Mouse (Mus musculus) spleen, adult 18-20 months (tissue): Measurements from ENCODE around the gene Rnaseh1.

Experiments
- DNase-seq, 2 experiments: peaks; one replicate each; pipeline ENCODE4 v3.0.0; 2022; ENCODE audit warnings: mixed read lengths in 2 of 2

Gene Rnaseh1

DNA sequence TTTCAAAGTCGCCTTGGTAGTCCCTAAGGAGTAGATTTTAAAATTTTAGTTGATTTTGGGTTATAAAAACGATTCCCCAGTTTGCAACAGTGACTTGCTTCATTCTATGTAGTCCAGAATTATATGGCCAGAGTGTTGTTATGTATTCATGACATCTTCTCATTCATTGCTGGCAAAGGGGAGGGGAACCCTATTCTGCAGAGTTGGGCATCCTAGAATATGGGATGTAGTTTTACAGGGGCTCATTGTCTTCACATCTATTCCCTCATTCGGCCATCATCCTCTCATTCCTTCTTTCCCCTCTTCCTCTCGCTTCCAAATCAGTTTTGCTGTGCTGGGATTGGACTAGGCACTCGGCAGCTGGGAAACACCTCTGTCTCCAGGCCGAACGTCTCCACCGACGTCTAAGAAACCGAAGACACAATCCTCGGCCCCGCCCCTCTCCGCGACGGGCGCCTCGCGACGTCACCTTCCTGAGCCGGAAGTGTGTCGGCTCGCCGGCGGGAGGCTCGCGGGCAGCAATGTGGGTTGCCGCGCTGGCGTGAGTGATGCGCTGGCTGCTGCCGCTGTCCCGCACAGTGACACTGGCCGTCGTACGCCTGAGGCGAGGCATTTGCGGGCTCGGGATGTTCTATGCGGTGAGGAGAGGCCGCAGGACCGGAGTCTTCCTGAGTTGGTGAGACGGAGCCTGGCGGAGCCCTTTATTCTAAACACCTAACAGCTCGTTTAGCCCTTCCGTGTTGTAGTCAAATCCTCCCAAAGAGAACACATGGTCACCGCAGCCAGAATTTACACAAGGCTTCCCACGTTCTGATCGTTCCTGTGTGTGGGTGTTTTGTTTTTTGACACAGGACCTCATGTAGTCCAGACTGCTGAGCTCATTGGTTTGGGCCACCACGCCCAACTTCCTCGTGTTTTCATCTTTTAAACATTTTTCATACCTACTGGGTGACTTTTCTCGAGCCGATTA lies at the start of gene Rnaseh1:
Rnaseh1 (plus strand) TSS at position 462 of the 970 bp plus-strand sequence.
- peak; percentile 78 to 91 for DNase-seq

DNA sequence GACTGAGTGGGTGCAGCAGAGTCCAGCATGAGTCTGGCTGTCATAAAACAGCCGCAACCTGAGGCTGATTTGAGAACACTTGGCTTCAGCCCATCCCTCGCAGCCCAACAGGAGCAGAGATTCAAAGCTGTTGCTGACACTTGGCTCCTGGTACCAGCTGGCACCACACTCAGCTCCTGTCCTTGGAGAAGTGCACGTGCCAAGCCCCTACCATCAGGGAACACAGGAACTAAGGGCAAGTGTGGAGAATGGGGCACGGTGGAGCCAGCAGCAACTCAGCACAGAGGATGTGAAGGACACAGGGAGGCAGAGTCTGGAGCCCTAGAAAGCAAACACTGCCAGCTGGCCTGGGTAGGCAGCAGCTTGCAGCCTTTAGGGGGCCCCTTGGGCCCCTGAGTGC lies 47.1 kb upstream of the Rnaseh1 start:
- no peak for DNase-seq

DNA sequence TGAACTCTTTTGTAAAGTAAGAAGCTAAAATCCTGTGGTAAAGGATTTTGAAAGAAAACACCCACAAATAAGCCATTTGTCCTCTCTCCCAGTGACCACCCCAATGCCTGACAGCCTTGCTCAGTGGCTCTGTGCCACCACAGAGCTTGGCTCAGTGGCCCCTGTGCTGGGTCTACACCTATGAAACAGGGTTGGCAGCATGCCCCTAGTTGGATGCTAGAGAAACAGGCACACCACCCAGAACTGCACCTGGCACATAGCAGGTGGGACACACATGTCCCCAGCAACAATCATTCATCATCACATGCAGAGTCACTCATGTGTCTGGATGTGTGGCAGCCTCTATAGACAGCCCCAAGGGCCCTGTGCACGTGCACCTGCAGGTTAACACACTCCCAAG lies 45.9 kb upstream of the Rnaseh1 start:
- no peak for DNase-seq

DNA sequence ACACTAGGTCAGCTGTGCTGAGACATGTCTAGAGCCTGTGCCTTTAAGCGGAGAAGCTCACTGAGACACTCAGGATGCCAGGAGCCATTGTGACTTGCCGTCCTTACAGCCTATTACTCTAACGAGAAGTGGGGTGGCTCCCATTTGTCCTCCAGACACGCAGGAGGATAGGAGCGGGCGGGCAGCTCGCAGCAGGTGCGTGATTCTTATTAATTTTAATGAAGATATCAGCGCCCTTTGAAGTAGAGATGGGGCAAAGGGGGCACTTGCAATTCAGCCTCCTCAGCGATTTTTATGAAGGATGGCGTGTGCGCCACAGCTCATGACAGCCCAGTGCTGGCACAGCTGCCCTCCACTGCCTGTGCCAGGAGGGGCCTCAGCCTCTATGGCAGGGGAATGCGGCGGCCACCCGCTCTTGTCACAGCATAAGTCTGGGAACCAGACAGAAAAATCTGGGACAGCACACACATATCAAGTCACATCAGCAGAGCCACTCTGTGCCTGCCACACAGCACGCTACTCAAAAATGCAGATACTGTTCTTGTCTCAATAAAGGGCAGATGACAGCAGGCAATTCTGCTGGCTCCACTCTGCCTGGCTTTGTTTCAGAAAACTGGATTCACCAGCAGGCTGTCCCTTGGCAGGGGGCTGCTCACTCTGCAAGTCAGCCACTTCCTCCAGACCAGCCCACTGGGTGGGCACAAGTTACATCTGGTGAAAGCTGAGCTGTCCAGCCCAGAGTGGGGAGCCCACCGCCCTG lies 41.7 kb upstream of the Rnaseh1 start:
- DNase-seq = no peak

DNA sequence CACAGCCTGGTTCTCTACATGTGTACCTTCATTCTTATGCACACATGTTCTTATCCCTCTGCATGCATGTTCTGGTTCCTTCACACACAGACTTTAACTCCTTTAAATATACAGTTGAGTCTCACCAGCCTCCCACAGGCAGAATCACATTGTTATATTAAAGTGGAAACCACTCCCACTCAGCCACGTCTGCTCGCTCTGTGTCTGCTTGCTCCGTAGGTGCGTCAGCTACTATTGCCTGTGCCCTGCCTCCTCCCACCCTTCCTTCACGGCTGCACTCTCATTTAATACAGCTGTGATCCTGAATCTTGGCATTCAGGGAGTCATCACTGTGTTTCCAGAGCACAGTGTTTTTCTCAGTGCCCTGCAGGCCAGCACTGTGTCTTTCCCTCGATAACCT lies 37.0 kb upstream of the Rnaseh1 start:
- DNase-seq = no peak

DNA sequence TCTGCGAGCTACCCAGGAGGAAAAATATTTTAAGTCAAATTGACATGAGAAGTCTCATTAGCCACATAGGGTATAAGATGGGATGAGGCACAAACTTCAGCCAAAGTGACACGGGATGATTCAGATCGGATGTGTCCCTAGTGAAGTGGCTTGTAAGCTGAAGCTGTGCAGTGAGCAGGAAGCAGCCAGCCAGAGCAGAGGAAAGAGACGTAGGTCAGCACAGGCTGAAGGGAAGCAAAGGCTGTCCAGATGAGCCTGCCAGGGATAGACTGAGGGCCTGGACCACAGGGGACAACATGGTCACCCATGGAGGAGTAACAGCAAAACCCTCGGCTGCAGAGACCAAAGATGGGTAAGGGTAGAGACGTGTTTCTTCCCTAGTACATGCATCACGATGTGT lies 35.0 kb upstream of the Rnaseh1 start:
- DNase-seq = no peak

DNA sequence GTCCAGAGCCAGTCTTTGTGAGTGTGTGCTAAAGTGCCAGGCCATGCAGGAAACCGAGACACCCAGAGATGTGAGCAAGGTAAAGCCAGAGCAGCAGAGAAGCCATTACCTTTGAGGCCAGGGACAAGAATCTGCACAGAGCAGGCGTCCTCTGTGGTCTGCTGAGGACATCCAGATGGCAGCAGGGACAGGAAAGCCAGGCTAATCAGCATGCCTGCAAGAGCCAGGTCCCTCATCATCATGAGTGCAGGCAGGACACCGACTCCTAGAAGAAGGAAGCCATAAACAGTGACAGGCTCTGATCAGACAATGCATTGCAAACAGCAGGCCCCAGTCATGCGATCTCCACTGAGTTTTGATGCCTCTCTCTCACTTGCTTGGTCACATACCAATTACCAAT lies 32.1 kb upstream of the Rnaseh1 start:
- DNase-seq = no peak

DNA sequence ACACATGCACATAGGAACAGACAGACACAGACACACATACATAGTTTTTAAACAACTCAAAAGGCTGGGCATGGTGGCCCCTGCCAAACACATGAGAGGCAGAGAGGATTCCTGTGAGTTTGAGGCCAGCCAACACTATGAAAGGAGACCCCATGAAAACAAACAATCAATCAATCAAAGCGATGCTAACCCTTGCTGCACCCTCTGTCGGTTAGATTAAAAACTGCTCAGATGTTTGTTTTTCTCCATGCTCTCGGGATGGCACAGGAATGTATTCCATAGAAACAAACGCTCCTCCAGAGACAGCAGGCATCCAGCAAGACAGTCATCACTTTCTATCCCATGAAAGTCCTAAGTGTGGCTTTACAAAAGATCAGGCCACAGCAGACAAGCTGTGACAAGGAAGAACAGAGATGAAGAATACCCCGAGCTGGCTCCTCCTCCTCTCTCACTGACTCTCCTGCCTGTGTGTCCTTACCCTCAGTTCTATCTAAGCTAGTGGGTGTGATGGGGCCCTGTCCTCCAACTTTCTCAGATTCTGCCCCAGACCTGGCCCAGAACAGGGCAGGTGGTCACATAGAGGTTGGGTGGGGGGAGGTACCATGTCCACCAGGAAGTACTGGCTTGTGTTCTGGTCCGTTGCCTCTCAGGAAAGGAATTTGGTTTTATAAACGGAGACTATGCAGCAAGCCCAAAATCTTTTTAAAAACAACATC lies 27.8 kb upstream of the Rnaseh1 start:
- no peak for DNase-seq

DNA sequence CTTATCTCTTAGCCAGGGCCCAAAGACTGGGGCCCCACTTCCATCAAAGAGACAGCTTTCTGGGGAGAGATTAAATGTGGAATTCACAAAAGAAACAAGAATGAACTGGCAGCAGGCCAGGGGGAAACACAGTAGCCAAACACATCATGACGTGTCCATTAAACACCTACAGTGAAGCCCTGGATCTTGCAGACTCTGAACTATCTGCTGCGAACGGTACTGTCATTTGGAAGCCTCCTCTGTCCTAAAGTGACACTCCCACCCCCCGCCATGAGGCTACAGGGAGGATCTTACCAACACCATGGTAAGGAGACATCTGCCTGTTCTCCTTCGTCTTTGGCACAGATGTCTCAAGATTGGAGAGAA lies 27.3 kb upstream of the Rnaseh1 start:
- no peak for DNase-seq

DNA sequence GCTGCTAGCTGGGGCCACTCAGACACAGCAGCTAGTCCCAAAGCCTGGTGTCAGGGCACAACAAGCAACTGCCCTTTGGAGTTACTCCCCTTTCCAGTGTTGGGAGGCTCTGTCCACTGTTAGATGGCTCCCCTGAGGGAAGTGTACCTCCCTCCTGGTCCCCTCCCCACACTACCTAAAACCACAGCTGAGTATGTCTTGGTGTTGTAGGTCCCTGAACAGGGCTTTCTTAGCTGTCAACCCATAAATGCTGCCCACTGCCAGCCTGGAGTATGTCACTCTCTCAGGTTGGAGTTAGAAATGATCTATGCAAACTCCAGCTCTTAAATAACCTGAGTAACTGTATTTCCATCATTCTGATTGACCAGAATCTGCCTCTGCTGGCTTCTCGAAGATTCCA lies 26.8 kb upstream of the Rnaseh1 start:
- no peak for DNase-seq

DNA sequence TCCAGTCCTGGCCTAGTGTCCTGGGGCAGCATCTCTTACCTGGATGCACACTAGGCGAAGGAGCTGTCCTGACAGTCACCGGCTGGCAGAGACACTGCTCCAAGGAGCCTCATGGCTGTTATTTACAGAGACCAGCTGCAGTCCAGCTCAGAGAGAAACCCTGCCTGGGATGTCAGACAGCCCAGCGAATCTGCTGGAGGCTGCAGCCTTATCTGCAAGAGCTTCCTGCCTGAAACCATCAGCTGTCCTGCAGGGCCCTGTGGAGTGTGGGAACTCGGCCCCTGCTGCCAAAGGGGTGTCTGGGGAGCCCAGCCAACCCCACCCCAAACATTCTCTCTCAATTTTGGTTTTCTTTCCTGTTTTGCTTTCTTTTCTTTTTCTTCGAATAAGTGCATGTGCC lies 26.2 kb upstream of the Rnaseh1 start, which contains the start of gene Colec11:
Colec11 (minus strand) TSS at position 183 of the 400 bp plus-strand sequence.
- DNase-seq = no peak

DNA sequence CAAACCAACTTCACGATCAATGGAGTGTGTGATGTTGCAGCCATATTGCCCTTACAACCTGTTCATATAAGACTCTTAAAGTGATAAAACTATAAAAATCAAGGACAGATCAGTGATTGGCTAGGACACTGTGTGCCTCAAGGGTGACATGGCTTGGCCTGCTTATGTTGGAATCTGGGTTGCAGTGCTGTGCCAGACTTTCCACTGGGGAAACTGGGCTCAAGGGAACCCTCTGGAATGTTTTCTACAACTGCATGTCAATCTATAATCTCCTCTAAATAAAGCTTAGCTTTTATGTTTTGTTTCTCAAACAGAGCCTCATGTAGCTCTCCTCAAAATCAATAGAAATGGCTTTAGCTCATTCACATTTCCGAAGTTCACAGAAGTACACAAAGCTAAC lies 25.2 kb upstream of the Rnaseh1 start:
- no peak for DNase-seq

DNA sequence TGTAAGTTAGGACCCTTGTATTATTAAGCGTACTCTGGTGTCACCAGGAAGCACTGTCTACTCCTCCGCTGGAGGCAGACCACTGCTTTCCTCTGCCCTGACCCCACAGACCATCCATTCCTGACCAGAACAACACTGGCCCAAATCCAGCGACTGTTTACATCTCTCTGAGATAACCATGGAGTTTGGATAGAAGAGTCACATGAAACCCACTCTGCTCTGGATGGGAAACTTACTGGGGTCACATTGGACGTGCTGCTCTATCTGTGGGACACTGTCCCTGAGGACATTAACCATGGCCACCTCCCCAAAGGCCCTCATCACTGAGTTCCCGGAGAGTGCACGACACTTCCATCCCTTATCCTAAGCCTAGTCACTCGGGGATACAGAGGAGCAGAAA lies 24.0 kb upstream of the Rnaseh1 start:
- DNase-seq = no peak

DNA sequence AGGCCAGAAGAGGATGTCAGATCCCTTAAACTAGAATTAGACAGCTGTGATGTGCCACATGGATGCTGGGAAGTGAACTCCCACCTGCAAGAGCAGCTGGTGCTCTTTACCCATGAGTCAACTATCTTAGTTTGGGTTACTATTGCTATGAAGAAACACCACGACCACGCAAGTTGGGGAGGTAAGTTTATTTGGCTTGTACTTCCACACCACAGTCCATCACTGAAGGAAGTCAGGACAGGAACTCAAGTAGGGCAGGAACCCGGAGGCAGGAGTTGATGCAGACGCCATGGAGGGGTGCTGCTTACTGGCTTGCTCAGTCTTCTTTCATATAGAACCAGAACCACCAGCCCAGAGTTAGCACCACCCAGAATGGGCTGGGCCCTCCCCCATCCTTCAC lies 22.3 kb upstream of the Rnaseh1 start:
- DNase-seq = no peak

DNA sequence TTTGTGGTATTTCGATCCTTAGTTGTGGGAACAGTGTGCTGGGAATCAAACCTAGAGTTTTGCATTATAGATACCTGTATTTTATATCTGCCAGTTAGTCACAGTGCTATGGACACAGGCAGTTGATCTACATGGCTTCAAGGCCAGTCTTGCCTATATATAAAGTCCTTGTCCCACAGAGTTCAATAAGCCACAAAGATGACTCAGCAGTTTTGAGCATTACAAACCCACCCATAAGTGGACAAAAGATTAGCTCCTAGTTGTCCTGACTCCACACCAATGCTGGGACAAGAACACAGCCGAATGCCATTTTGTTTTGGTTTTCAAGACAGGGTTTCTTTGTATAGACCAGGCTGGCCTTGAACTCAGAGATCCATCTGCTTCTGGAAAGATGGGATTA lies 21.0 kb upstream of the Rnaseh1 start:
- DNase-seq = no peak

DNA sequence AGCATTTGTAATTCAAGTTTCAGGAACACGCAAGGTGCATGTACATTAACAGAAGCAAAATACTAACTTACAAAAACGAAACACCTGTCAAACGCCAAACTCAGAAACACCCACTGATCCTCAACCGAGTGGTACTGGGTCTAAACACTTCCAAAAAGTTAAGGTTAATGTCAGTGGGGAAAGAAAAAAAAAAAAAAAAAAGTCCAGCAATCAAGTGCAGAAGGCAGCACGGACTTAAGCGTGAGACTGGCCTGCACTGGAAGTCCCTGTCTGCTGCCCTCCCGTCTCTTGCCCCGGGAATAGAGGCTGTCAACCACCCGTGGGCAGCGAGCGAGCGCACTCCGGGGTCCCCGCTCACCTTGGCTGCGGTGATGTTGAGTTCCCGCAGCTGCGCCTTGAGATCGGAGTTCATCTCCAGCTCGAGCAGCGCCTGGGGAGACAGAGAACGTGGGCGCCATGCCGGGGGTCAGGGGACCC lies 14.3 kb upstream of the Rnaseh1 start:
- DNase-seq = no peak

DNA sequence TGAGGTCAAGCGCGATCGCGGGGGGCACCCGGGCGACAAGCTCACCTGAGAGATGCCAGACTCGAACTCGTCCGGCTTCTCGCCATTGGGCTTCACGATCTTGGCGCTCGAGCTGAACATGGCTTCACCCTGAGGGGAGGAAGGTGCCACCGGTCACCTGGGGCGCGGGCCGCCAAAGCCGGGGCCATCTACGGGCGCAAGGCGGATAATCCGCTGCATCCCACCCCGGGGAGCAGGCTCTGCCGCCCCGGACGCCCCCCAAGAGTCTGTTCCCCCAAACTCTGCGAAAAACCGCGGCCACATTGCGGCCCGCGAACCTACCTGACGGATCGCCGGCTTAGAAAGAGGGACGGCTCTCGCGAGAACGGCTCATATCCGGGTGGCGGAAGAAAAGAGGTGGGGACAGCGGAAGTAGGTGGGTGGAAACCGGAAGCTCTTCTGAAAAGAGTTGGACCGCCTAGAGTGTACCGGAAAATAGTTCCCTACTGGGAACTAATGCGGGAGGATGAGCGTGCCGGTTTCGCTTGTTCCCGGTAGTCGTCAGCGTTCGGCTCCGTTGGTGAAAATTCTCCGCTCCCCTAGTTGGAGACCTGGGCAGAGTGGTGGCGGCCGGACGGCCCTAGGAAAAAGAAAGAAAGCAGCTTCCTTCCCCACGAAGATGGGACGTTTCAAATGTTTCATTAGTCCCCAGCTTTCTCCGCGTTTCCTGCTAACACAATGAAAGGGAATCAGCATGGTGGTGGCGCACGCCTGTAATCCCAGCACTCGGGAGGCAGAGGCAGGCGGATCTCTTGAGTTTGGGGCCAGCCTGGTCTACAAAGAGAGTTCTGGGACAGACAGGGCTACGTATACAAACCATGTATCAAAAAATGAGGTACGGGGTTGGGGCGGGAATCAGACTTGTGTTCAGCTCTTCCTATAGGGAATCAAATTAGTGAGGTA lies 13.6 kb upstream of the Rnaseh1 start, which contains the start of gene Rps7:
Rps7 (minus strand) TSS at position 419 of the 942 bp plus-strand sequence.
- peak; percentile 85 to 90 for DNase-seq

DNA sequence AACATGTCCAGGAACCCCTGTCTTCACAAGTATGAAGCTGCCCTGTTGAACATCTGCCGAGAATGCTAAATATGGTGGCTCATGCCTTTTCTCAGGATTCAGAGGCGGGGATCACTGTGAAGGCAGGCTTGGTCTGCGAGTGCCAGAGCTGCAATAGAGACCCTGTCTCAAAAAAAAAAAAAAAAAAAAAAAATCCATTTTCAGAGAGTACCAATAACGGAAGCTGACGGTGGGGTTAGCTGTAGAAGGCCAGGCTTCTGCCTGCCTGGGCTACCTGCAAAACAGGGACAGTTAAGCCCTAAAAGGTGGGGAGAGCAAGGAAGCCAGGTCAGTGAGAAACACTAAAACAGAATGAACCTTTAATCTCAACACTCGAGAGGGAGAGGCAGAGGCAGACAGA lies 12.9 kb upstream of the Rnaseh1 start:
- DNase-seq = no peak

DNA sequence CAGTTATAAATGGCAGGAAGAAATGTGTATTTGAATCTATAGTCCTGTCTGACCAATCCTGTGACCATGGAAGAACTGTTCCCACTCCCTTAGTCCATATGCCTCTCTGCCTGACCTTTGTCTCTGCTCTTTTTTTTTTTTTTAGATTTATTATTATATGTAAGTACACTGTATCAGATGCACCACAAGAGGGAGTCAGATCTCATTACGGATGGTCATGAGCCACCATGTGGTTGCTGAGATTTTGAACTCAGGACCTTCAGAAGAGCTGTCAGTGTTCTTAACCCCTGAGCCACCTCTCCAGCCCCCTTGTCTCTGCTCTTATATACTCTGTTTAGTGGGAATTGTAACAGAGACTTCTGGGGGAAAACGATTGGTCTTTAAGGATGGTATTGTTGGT lies 10.6 kb upstream of the Rnaseh1 start:
- DNase-seq = no peak

DNA sequence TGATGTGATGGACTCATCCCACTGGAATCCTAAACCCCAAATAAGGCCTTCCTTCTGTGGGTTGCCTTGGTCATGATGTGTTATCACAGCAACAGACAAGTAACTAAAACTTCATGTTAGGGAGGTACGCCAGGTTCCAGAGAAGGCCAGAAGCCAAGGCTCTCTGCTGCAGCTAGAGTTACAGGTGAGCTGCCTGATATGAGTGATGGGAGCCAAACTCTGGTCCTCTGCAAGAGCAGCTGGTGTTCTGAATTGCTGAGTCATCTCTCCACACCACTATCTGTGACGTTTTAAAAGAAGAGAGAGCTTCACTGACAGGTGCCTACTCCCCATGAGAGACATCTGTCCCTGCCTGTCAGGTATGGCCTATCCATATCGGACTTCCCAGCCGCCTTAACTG lies 13.2 kb downstream of the Rnaseh1 start:
- DNase-seq = no peak

DNA sequence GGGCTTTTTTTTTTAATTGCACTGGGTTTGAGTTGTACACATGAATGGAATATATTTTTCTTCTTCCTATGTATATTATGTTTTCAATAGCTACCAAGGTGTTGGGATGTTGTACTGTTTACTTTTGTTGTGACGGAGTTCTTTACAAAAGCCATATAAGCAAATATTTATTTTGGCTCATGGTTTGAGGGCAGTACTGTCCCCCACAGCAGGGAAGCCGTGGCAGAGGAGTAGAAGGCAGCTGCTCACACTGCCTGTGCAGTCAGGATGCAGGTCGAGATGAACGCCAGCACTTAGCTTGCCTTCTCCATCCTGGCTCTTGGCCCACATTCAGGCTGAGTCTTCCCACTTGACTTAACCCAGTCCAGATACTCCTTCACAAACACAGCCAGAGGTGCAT lies 17.3 kb downstream of the Rnaseh1 start:
- no peak for DNase-seq

DNA sequence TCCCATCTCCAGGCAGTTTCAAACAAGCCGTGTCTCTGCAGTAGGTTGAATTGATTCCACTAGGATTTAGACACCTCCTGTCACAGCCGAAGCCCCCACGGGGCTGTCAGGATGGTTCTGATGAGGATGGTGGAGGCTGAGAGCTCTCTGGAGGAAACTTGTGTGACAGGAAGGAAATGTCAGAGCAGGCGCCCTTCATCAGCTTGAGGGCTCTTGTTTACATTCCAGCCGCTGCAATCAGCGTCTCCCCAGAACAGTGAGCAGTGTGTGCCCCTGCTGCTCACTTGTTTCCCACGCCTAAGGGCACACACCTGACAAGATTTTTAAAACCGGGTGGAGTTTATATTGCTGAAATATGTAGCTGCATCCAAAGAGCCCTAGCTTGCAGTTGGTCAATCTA lies 17.9 kb downstream of the Rnaseh1 start:
- DNase-seq = no peak
